In the genomic region with DNA sequence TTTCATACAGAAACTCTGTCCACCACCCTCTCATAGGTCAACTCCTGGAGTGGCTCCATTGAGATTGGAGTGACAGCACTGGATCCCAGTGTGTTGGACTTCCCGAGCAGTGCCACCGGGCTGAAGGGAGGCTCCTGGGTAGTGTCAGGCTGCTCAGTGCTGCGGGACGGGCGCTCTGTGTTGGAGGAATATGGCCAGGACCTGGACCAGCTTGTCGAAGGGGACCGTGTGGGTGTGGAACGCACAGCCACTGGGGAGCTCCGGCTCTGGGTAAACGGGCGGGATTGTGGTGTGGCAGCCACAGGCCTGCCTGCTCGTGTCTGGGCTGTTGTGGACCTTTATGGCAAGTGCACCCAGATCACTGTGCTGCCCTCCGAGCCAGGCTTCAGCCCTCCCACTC, we compare ENCODE assay signal across 1 mouse cellular context.
TF ChIP-seq lines count a peak whose summit lies in the region.

No protein-coding gene starts in this region.

TF ChIP-seq in ES-E14, 5 proteins besides CTCF, POLR2A, EP300 and RAD21:
- no peak for TF ChIP-seq ZNF384 (IDR thresholded peaks at IDR 0.05; ENCODE audit: low read depth, low read length)
- TF ChIP-seq CHD2 (IDR thresholded peaks at IDR 0.05; ENCODE audit: low read depth, low read length): no peak
- no peak for TF ChIP-seq MAFK (IDR thresholded peaks at IDR 0.05; ENCODE audit: insufficient read depth, low read depth, low read length)
- TF ChIP-seq ZC3H11A (IDR thresholded peaks at IDR 0.05; ENCODE audit: borderline replicate concordance, low read depth, low read length): no peak
- TF ChIP-seq HCFC1 (IDR thresholded peaks at IDR 0.05; ENCODE audit: borderline replicate concordance, insufficient read depth, low read length): no peak
TF ChIP-seq in ES-E14: peak in this region for 0.
